8 mouse cellular contexts compared by ENCODE assay signal in genomic region chr1:72236363-72237006, GRCm38 (mm10). TPM values are rescaled to one million over a fixed set of nuclear protein-coding genes. Genes with fewer than 3 reads are reported as not detected.
DNase-seq lines count a peak whose midpoint lies in the region; ATAC-seq and TF ChIP-seq lines count a peak whose summit lies in the region.
"Not testable (repeated sequence)": the region's sequence is repeated elsewhere in the genome, so short reads cannot be mapped to it uniquely, and the experiment has no call there.

No protein-coding gene starts in this region.

- peak overlapping the region; percentile 67 for H3K4me2 ChIP-seq in forebrain, embryonic 12.5 days
- H3K4me2 ChIP-seq in heart, embryonic 16.5 days (ENCODE audit: low read depth, low read length): peak overlapping the region; percentile 85
- H3K4me2 ChIP-seq in liver, embryonic 14.5 days (ENCODE audit: low read depth): peak overlapping the region; percentile 60
- peak overlapping the region; percentile 66 for H3K4me2 ChIP-seq in neural tube, embryonic 11.5 days (ENCODE audit: low read depth)
- peak overlapping the region; percentile 74 for H3K4me2 ChIP-seq in stomach, embryonic 16.5 days (ENCODE audit: low read depth, low read length)

- not testable (repeated sequence) for H3K36me3 ChIP-seq in forebrain, embryonic 12.5 days (replicated peaks); heart, embryonic 16.5 days (ENCODE audit: control insufficient read depth, insufficient read depth); liver, embryonic 14.5 days (replicated peaks; ENCODE audit: control insufficient read depth, insufficient read depth, low read depth); neural tube, embryonic 11.5 days (ENCODE audit: control insufficient read depth, insufficient read depth, low read length); stomach, embryonic 16.5 days (ENCODE audit: control insufficient read depth, insufficient read depth, low read length)

- TF ChIP-seq CTCF in liver, embryonic 14.5 days (IDR thresholded peaks at IDR 0.05; ENCODE audit: low read depth): not testable (repeated sequence)

- peak; percentile 91 for ATAC-seq in forebrain, embryonic 12.5 days (ENCODE audit: low FRiP score)
- ATAC-seq in heart, embryonic 16.5 days (replicated peaks; ENCODE audit: extremely low read depth, insufficient read depth, low FRiP score): peak; percentile 80
- peak; percentile 82 for ATAC-seq in liver, embryonic 14.5 days (ENCODE audit: insufficient read depth)
- peak; percentile 83 for ATAC-seq in neural tube, embryonic 11.5 days (ENCODE audit: insufficient read depth, low FRiP score, low TSS enrichment)
- ATAC-seq in stomach, embryonic 16.5 days (ENCODE audit: insufficient read depth, low FRiP score): peak; percentile 89

- H3K9ac ChIP-seq in forebrain, embryonic 12.5 days: peak overlapping the region; percentile 65
- H3K9ac ChIP-seq in heart, embryonic 16.5 days (ENCODE audit: low read length): peak overlapping the region; percentile 79
- H3K9ac ChIP-seq in liver, embryonic 14.5 days (replicated peaks): 0 out of 2 replicates have a peak overlapping the region, but pooled peaks have one; percentile 6
- H3K9ac ChIP-seq in neural tube, embryonic 11.5 days (ENCODE audit: low read length): peak overlapping the region; percentile 62
- H3K9ac ChIP-seq in stomach, embryonic 16.5 days (ENCODE audit: low read length): peak overlapping the region; percentile 76

- H3K27ac ChIP-seq in forebrain, embryonic 12.5 days: peak overlapping the region; percentile 78
- H3K27ac ChIP-seq in heart, embryonic 16.5 days (ENCODE audit: low read length): peak overlapping the region; percentile 92
- not testable (repeated sequence) for H3K27ac ChIP-seq in liver, embryonic 14.5 days
- H3K27ac ChIP-seq in neural tube, embryonic 11.5 days (ENCODE audit: low read depth, low read length): peak overlapping the region; percentile 63; the same call in 1 of the 2 replicates
- H3K27ac ChIP-seq in stomach, embryonic 16.5 days (ENCODE audit: low read length): peak overlapping the region; percentile 86

- peaks cover 40% of the 10 kb centered on the region for H3K27me3 ChIP-seq in forebrain, embryonic 12.5 days
- H3K27me3 ChIP-seq in heart, embryonic 16.5 days (ENCODE audit: control insufficient read depth, insufficient read depth, low read length); neural tube, embryonic 11.5 days (ENCODE audit: control insufficient read depth, insufficient read depth, low read length); stomach, embryonic 16.5 days (ENCODE audit: control insufficient read depth, insufficient read depth, low read length): not testable (repeated sequence)
- peaks cover 19% of the 10 kb centered on the region for H3K27me3 ChIP-seq in liver, embryonic 14.5 days (ENCODE audit: control insufficient read depth, insufficient read depth, low read length)

- 1% methylated on average over 37 of the region's 50 CpGs for WGBS in forebrain, embryonic 12.5 days
- under 1% methylated on average over 35 of the region's 50 CpGs for WGBS in heart, embryonic 16.5 days
- under 1% methylated on average over 35 of the region's 50 CpGs for WGBS in liver, embryonic 14.5 days (ENCODE audit: insufficient replicate concordance)
- WGBS in neural tube, embryonic 11.5 days: under 1% methylated on average over 35 of the region's 50 CpGs
- WGBS in stomach, embryonic 16.5 days: under 1% methylated on average over 35 of the region's 50 CpGs

- H3K4me3 ChIP-seq in forebrain, embryonic 12.5 days (replicated peaks): peak overlapping the region; percentile 53
- H3K4me3 ChIP-seq in heart, embryonic 16.5 days (ENCODE audit: low read length): peak overlapping the region; percentile 77
- peak overlapping the region; percentile 47 to 79 for H3K4me3 ChIP-seq in liver, embryonic 14.5 days (ENCODE audit: insufficient read depth in 1 of 2, low read depth in 2 of 2, low read length in 2 of 2)
- peak overlapping the region; percentile 45 for H3K4me3 ChIP-seq in neural tube, embryonic 11.5 days (ENCODE audit: low read depth, low read length)
- peak overlapping the region; percentile 67 for H3K4me3 ChIP-seq in stomach, embryonic 16.5 days (replicated peaks; ENCODE audit: low read length)

- not testable (repeated sequence) for TF ChIP-seq EP300 in liver, embryonic 14.5 days (IDR thresholded peaks at IDR 0.05; ENCODE audit: low read depth)

- DNase-seq in CD4-positive helper T cell, adult 2 months (ENCODE audit: low read depth, low spot score): peak; percentile 40
- DNase-seq in brain, embryonic 18.5 days (ENCODE audit: low read depth, low spot score): peak; percentile 66
- peak; percentile 84 for DNase-seq in kidney, postnatal 14 days
- DNase-seq in liver, embryonic 14.5 days (ENCODE audit: low read depth in 3 of 3, low spot score in 3 of 3): peak in 1 of 3 experiments; percentile 17
- DNase-seq in neural tube, embryonic 11.5 days (ENCODE audit: low spot score): peak; percentile 82

- not testable (repeated sequence) for H3K4me1 ChIP-seq in forebrain, embryonic 12.5 days; heart, embryonic 16.5 days (ENCODE audit: control insufficient read depth, insufficient read depth, low read length); liver, embryonic 14.5 days (replicated peaks; ENCODE audit: control insufficient read depth in 2 of 2, insufficient read depth in 2 of 2, low read length in 1 of 2); neural tube, embryonic 11.5 days (ENCODE audit: control insufficient read depth, insufficient read depth, low read length); stomach, embryonic 16.5 days (ENCODE audit: control insufficient read depth, insufficient read depth, low read length)

- H3K9me3 ChIP-seq in forebrain, embryonic 12.5 days; heart, embryonic 16.5 days (replicated peaks; ENCODE audit: control insufficient read depth, low read length); liver, embryonic 14.5 days (ENCODE audit: control insufficient read depth, low read length); neural tube, embryonic 11.5 days (ENCODE audit: control insufficient read depth, low read length); stomach, embryonic 16.5 days (replicated peaks; ENCODE audit: control insufficient read depth, low read length): not testable (repeated sequence)

RNA-seq across cellular contexts. Expression of gene Mreg, which starts 24.4 kb away (rescaled TPM):
- polyA plus RNA-seq in forebrain, embryonic 12.5 days (2016; fragmentation: Nextera tagmentation; extraction: Ambion mirVana): 2.0 and 3.0 TPM in 2 replicates
- polyA plus RNA-seq in heart, embryonic 16.5 days (2015; fragmentation: Nextera tagmentation; extraction: Ambion mirVana): 9.5 and 18.8 TPM in 2 replicates
- 1.9 and 2.9 TPM in 2 replicates for polyA plus RNA-seq in liver, embryonic 14.5 days (2012; rRNA removed)
- 6.4 and 7.4 TPM in 2 replicates for polyA plus RNA-seq in liver, embryonic 14.5 days (2014; fragmentation: Nextera tagmentation; extraction: Ambion mirVana)
- polyA plus RNA-seq in neural tube, embryonic 11.5 days (2014; fragmentation: Nextera tagmentation; extraction: Ambion mirVana): 31.0 and 38.8 TPM in 2 replicates
- 12.4 and 14.4 TPM in 2 replicates for polyA plus RNA-seq in stomach, embryonic 16.5 days (2015; fragmentation: Nextera tagmentation; extraction: Ambion mirVana)

RNA-seq across cellular contexts. Expression of gene Pecr, which starts 47.6 kb away (rescaled TPM):
- polyA plus RNA-seq in forebrain, embryonic 12.5 days (2016; fragmentation: Nextera tagmentation; extraction: Ambion mirVana): 15.0 and 15.2 TPM in 2 replicates
- polyA plus RNA-seq in heart, embryonic 16.5 days (2015; fragmentation: Nextera tagmentation; extraction: Ambion mirVana): 22.9 and 23.4 TPM in 2 replicates
- 17.7 and 23.1 TPM in 2 replicates for polyA plus RNA-seq in liver, embryonic 14.5 days (2012; rRNA removed)
- polyA plus RNA-seq in liver, embryonic 14.5 days (2014; fragmentation: Nextera tagmentation; extraction: Ambion mirVana): 40.2 and 48.1 TPM in 2 replicates
- polyA plus RNA-seq in neural tube, embryonic 11.5 days (2014; fragmentation: Nextera tagmentation; extraction: Ambion mirVana): 14.0 and 17.3 TPM in 2 replicates
- polyA plus RNA-seq in stomach, embryonic 16.5 days (2015; fragmentation: Nextera tagmentation; extraction: Ambion mirVana): 48.1 and 52.0 TPM in 2 replicates

RNA-seq across cellular contexts. Expression of gene Tmem169, which starts 47.7 kb away (rescaled TPM):
- polyA plus RNA-seq in forebrain, embryonic 12.5 days (2016; fragmentation: Nextera tagmentation; extraction: Ambion mirVana): 20.4 and 21.0 TPM in 2 replicates
- 2.0 and 3.4 TPM in 2 replicates for polyA plus RNA-seq in heart, embryonic 16.5 days (2015; fragmentation: Nextera tagmentation; extraction: Ambion mirVana)
- 0.39 and 0.50 TPM in 2 replicates for polyA plus RNA-seq in liver, embryonic 14.5 days (2012; rRNA removed)
- polyA plus RNA-seq in liver, embryonic 14.5 days (2014; fragmentation: Nextera tagmentation; extraction: Ambion mirVana): 0.67 and 0.81 TPM in 2 replicates
- polyA plus RNA-seq in neural tube, embryonic 11.5 days (2014; fragmentation: Nextera tagmentation; extraction: Ambion mirVana): 17.8 and 22.6 TPM in 2 replicates
- 2.2 and 2.6 TPM in 2 replicates for polyA plus RNA-seq in stomach, embryonic 16.5 days (2015; fragmentation: Nextera tagmentation; extraction: Ambion mirVana)

Comparison
In these comparisons a context has a peak if more than half of its experiments do, and no peak if none do; other contexts are left out.
1. H3K9ac ChIP-seq: peak in every context shown above with its lines; median percentile 79 in heart, embryonic 16.5 days; 76 in stomach, embryonic 16.5 days; 65 in forebrain, embryonic 12.5 days; 62 in neural tube, embryonic 11.5 days; 6 in liver, embryonic 14.5 days.